Mouse (Mus musculus): ENCODE results near the gene Gm14698.

Gm14698 gene

DNA sequence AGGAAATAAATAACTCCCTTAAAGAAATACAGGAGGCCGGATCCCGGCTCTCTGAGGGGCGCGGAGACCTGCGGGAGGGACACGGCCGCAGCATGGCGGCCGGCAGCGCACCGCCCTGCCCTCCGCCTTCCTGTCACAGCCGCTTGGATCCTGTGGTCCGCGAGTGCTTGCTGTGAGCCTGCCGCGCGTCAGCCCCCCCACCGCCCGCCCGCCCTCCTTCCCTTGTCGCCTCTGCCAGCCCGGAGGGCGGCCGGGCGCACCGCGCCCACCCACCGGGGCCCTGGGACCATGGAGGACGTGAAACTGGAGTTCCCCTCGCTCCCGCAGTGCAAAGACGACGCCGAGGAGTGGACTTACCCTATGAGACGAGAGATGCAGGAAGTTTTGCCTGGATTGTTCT is at the start of gene Gm14698:
Gene Gm14698, plus strand, starts transcription at position 35 of the 400 bp plus-strand sequence.
- WGBS = 7% methylated on average over 26 of the region's 36 CpGs

DNA sequence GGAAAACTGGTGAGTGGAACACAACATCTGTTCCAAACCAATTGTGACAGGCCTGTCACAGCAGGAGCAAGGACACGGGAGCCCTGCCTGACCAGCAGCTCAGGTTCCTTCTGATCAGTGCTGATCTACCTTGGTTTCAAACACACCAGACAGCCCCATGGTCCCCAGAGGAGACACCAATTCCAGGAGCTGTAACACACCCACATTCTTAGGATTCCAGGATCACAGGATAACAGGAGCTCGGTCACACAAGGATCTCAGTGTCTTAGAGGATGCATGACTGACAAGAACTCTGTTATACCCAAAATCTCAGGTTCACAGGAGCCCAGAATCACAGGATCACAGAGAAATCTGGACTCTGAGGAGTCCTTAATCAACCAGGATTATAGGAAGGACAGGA is 444 bp upstream of the Gm14698 start:
- 61% methylated on average over 2 of the region's 2 CpGs for WGBS

DNA sequence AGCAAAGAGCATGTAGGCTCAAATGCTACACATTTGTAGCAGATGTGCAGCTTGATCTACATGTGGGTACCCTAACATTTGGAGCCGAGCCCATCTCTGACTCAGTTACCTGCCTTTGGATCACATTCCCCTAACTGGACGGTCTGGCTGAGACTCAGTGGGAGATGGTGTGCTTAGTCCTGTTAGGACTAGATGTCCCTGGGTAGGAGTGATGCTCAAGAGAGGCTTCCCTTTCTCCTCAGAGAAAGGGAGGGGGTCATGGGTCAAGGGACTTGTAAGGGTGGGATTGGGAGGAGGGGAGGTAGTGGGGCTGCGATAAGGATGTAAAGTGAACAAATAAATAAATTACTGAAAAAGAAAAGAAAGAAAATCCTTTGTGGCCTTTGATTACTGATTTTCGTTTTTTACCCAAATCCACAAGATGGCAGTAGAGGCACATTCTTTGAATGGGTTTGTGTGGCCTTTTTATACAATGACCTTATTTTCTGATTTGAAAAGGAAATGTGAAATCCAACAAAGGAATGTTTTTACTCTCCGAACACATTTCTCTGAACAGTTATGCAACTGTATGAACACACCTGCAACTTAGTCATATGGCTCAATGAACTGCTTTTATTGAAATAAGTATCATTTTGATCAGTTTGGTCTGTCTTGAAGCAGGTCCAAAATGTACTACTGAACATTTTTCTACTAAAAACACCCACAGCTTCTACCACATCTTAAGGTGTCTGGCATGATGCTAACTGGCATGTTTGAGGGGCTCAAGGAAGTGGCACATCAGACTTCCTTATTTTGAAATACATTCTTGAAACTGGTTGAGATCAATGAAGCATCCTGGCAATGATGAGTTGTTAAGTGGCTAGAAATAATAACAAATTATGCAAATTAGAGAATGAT is 18.9 kb downstream of the Gm14698 start:
- 14% methylated on average over 5 of the region's 5 CpGs for WGBS

DNA sequence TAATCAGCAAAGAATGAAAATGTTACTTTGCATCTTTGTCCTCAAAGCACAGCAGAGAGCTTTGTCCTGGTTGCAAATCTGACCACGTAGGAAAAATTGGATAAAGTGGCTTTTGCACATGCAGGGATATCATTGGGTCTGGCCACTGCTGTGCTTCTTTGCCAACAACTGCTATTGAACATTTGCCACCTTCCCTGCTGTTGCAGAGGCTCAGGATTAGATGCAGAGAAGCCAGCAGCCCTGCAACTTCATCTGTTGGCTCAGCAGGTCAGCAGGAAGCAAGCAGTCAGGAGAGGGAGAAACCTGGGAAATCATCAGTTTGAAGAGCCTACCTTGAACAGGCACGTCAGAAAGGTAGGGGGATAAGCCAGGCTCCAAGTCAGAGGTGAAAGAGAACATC is 44.3 kb downstream of the Gm14698 start:
- 45% methylated on average over 2 of the region's 2 CpGs for WGBS

Data from cerebral cortex, adult 2 months (tissue).